Mouse (Mus musculus): ENCODE results near the gene Kbtbd13.

GRCm38 (mm10) chr9:65386373-65387140, 4.9 kb downstream of the Kbtbd13 start:
- TF ChIP-seq GATA1 (IDR thresholded peaks at IDR 0.05; ENCODE audit: low read length) (no peak), TAL1 (IDR thresholded peaks at IDR 0.05; ENCODE audit: low read length) (no peak)
